Mouse (Mus musculus): Measurements from ENCODE around the gene Hspa1a. TPM values are rescaled to one million over a fixed set of nuclear protein-coding genes. Genes with fewer than 3 reads are reported as not detected.
"Not testable (repeated sequence)": the region's sequence is repeated elsewhere in the genome, so short reads cannot be mapped to it uniquely, and the experiment has no call there.

The Hspa1a gene
- polyA plus RNA-seq, 1 experiment from 2014 or later, result 4.4 TPM

GRCm38 (mm10) chr17:34996411-34997141 lies 24.6 kb upstream of the Hspa1a start:
- Histone ChIP-seq H3K9ac (ENCODE audit: low read length) (no peak overlapping the region), H3K9me3 (replicated peaks; ENCODE audit: control insufficient read depth, low read length) (no peaks in the 10 kb centered on the region), H3K4me1 (ENCODE audit: control insufficient read depth, insufficient read depth, low read length) (peaks cover 20% of the 10 kb centered on the region), H3K4me2 (ENCODE audit: low read depth, low read length) (peak overlapping the region; percentile 40), H3K27ac (ENCODE audit: low read length) (no peak overlapping the region), H3K27me3 (ENCODE audit: control insufficient read depth, insufficient read depth, low read length) (no peaks in the 10 kb centered on the region), H3K4me3 (ENCODE audit: low read length) (peak overlapping the region; percentile 6), H3K36me3 (ENCODE audit: control insufficient read depth, insufficient read depth) (peaks cover 11% of the 10 kb centered on the region)
- no peak for ATAC-seq (replicated peaks; ENCODE audit: extremely low read depth, insufficient read depth, low FRiP score)
- WGBS, result 83% methylated on average over 12 of the region's 14 CpGs

GRCm38 (mm10) chr17:34995927-34996326 lies 24.0 kb upstream of the Hspa1a start:
- not testable (repeated sequence) for H3K4me2 ChIP-seq (ENCODE audit: low read depth, low read length); H3K9ac ChIP-seq (ENCODE audit: low read length); ATAC-seq (replicated peaks; ENCODE audit: extremely low read depth, insufficient read depth, low FRiP score); H3K9me3 ChIP-seq (replicated peaks; ENCODE audit: control insufficient read depth, low read length); H3K4me3 ChIP-seq (ENCODE audit: low read length); H3K27me3 ChIP-seq (ENCODE audit: control insufficient read depth, insufficient read depth, low read length); H3K27ac ChIP-seq (ENCODE audit: low read length)
- peaks cover 19% of the 10 kb centered on the region for H3K4me1 ChIP-seq (ENCODE audit: control insufficient read depth, insufficient read depth, low read length)
- WGBS, result 90% methylated on average over 4 of the region's 4 CpGs
- peaks cover 16% of the 10 kb centered on the region for H3K36me3 ChIP-seq (ENCODE audit: control insufficient read depth, insufficient read depth)

- not testable (repeated sequence) for H3K4me2 ChIP-seq (ENCODE audit: low read depth, low read length); H3K9me3 ChIP-seq (replicated peaks; ENCODE audit: control insufficient read depth, low read length); H3K27ac ChIP-seq (ENCODE audit: low read length); H3K27me3 ChIP-seq (ENCODE audit: control insufficient read depth, insufficient read depth, low read length); H3K4me3 ChIP-seq (ENCODE audit: low read length); H3K9ac ChIP-seq (ENCODE audit: low read length); ATAC-seq (replicated peaks; ENCODE audit: extremely low read depth, insufficient read depth, low FRiP score)
- WGBS, result 87% methylated on average over 4 of the region's 4 CpGs
- H3K4me1 ChIP-seq (ENCODE audit: control insufficient read depth, insufficient read depth, low read length), result peaks cover 19% of the 10 kb centered on the region
- peaks cover 16% of the 10 kb centered on the region for H3K36me3 ChIP-seq (ENCODE audit: control insufficient read depth, insufficient read depth)
Observed at GRCm38 (mm10) chr17:34995192-34995591, 23.2 kb upstream of the Hspa1a start.

GRCm38 (mm10) chr17:34994751-34995150 lies 22.8 kb upstream of the Hspa1a start:
- Histone ChIP-seq H3K27ac (ENCODE audit: low read length) (no peak overlapping the region), H3K36me3 (ENCODE audit: control insufficient read depth, insufficient read depth) (peaks cover 16% of the 10 kb centered on the region), H3K4me3 (ENCODE audit: low read length) (no peak overlapping the region), H3K9ac (ENCODE audit: low read length) (no peak overlapping the region), H3K4me2 (ENCODE audit: low read depth, low read length) (no peak overlapping the region), H3K27me3 (ENCODE audit: control insufficient read depth, insufficient read depth, low read length) (no peaks in the 10 kb centered on the region), H3K9me3 (replicated peaks; ENCODE audit: control insufficient read depth, low read length) (no peaks in the 10 kb centered on the region), H3K4me1 (ENCODE audit: control insufficient read depth, insufficient read depth, low read length) (peaks cover 16% of the 10 kb centered on the region)
- ATAC-seq (replicated peaks; ENCODE audit: extremely low read depth, insufficient read depth, low FRiP score), result no peak

GRCm38 (mm10) chr17:34984218-34984617 lies 12.3 kb upstream of the Hspa1a start:
- Histone ChIP-seq H3K4me3 (ENCODE audit: low read length) (no peak overlapping the region), H3K27me3 (ENCODE audit: control insufficient read depth, insufficient read depth, low read length) (no peaks in the 10 kb centered on the region), H3K9me3 (replicated peaks; ENCODE audit: control insufficient read depth, low read length) (no peaks in the 10 kb centered on the region), H3K4me1 (ENCODE audit: control insufficient read depth, insufficient read depth, low read length) (peaks cover 10% of the 10 kb centered on the region), H3K4me2 (ENCODE audit: low read depth, low read length) (no peak overlapping the region), H3K27ac (ENCODE audit: low read length) (no peak overlapping the region), H3K36me3 (ENCODE audit: control insufficient read depth, insufficient read depth) (peaks cover 14% of the 10 kb centered on the region), H3K9ac (ENCODE audit: low read length) (no peak overlapping the region)
- WGBS, result 87% methylated on average over 2 of the region's 2 CpGs
- no peak for ATAC-seq (replicated peaks; ENCODE audit: extremely low read depth, insufficient read depth, low FRiP score)

GRCm38 (mm10) chr17:34982328-34982727 lies 10.4 kb upstream of the Hspa1a start:
- Histone ChIP-seq H3K27ac (ENCODE audit: low read length) (peak overlapping the region; percentile 94), H3K4me3 (ENCODE audit: low read length) (peak overlapping the region; percentile 60), H3K4me1 (ENCODE audit: control insufficient read depth, insufficient read depth, low read length) (peaks cover 10% of the 10 kb centered on the region), H3K36me3 (ENCODE audit: control insufficient read depth, insufficient read depth) (peaks cover 14% of the 10 kb centered on the region), H3K4me2 (ENCODE audit: low read depth, low read length) (peak overlapping the region; percentile 83), H3K9ac (ENCODE audit: low read length) (peak overlapping the region; percentile 89), H3K9me3 (replicated peaks; ENCODE audit: control insufficient read depth, low read length) (no peaks in the 10 kb centered on the region), H3K27me3 (ENCODE audit: control insufficient read depth, insufficient read depth, low read length) (no peaks in the 10 kb centered on the region)
- WGBS, result under 1% methylated on average over 15 of the region's 15 CpGs
- no peak for ATAC-seq (replicated peaks; ENCODE audit: extremely low read depth, insufficient read depth, low FRiP score)

- H3K4me2 ChIP-seq (ENCODE audit: low read depth, low read length), result peak within 1 kb of the TSS; percentile 83
- H3K27me3 ChIP-seq (ENCODE audit: control insufficient read depth, insufficient read depth, low read length), result no peaks in the 10 kb centered on the region
- peak within 1 kb of the TSS; percentile 94 for H3K27ac ChIP-seq (ENCODE audit: low read length)
- H3K9me3 ChIP-seq (replicated peaks; ENCODE audit: control insufficient read depth, low read length), result no peaks in the 10 kb centered on the region
- peak; percentile 95 for ATAC-seq (replicated peaks; ENCODE audit: extremely low read depth, insufficient read depth, low FRiP score)
- H3K36me3 ChIP-seq (ENCODE audit: control insufficient read depth, insufficient read depth), result peaks cover 14% of the 10 kb centered on the region
- peak within 1 kb of the TSS; percentile 60 for H3K4me3 ChIP-seq (ENCODE audit: low read length)
- H3K4me1 ChIP-seq (ENCODE audit: control insufficient read depth, insufficient read depth, low read length), result peaks cover 10% of the 10 kb centered on the region
- under 1% methylated on average over 58 of the region's 58 CpGs for WGBS
- peak within 1 kb of the TSS; percentile 89 for H3K9ac ChIP-seq (ENCODE audit: low read length)
Observed at GRCm38 (mm10) chr17:34981690-34982180, 9.8 kb upstream of the Hspa1a start, which contains the start of gene Lsm2. TSS of gene Lsm2 (plus strand) at chr17:34981862.

DNA sequence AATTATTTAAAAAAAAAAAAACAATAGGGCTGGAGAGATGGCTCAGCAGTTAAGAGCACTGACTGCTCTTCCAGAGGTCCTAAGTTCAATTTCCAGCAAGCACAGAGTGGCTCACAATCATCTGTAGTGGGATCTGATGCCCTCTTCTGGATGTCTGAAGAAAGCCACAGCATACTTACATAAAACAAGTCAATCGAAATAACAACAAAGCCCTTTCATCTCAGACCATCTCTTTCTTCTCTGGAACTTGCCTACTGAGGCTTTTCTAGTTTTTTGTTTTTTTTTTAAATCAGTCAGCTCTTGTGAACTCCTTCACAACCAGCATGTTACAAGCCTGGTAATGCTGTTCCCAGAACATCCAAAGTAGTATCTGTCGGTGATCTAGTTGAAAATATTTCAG lies 8.7 kb upstream of the Hspa1a start:
- no peaks in the 10 kb centered on the region for H3K27me3 ChIP-seq (ENCODE audit: control insufficient read depth, insufficient read depth, low read length)
- peaks cover 4% of the 10 kb centered on the region for H3K36me3 ChIP-seq (ENCODE audit: control insufficient read depth, insufficient read depth)
- 10% methylated on average over 2 of the region's 2 CpGs for WGBS
- H3K9ac ChIP-seq (ENCODE audit: low read length), result peak overlapping the region; percentile 89
- peaks cover 10% of the 10 kb centered on the region for H3K4me1 ChIP-seq (ENCODE audit: control insufficient read depth, insufficient read depth, low read length)
- peak overlapping the region; percentile 83 for H3K4me2 ChIP-seq (ENCODE audit: low read depth, low read length)
- peak overlapping the region; percentile 60 for H3K4me3 ChIP-seq (ENCODE audit: low read length)
- no peak overlapping the region for H3K27ac ChIP-seq (ENCODE audit: low read length)
- ATAC-seq (replicated peaks; ENCODE audit: extremely low read depth, insufficient read depth, low FRiP score), result no peak
- H3K9me3 ChIP-seq (replicated peaks; ENCODE audit: control insufficient read depth, low read length), result no peaks in the 10 kb centered on the region

- Histone ChIP-seq H3K4me2 (ENCODE audit: low read depth, low read length) (no peak overlapping the region), H3K27me3 (ENCODE audit: control insufficient read depth, insufficient read depth, low read length) (no peaks in the 10 kb centered on the region), H3K4me1 (ENCODE audit: control insufficient read depth, insufficient read depth, low read length) (peaks cover 10% of the 10 kb centered on the region), H3K9me3 (replicated peaks; ENCODE audit: control insufficient read depth, low read length) (no peaks in the 10 kb centered on the region), H3K9ac (ENCODE audit: low read length) (no peak overlapping the region), H3K36me3 (ENCODE audit: control insufficient read depth, insufficient read depth) (no peaks in the 10 kb centered on the region), H3K27ac (ENCODE audit: low read length) (no peak overlapping the region), H3K4me3 (ENCODE audit: low read length) (no peak overlapping the region)
- WGBS, result 94% methylated on average over 4 of the region's 4 CpGs
- ATAC-seq (replicated peaks; ENCODE audit: extremely low read depth, insufficient read depth, low FRiP score), result no peak
Observed at GRCm38 (mm10) chr17:34979631-34980030, 7.7 kb upstream of the Hspa1a start.

All from heart, embryonic 16.5 days (tissue).